Mouse (Mus musculus): ENCODE results near the gene Irf3. TPM values are rescaled to one million over a fixed set of nuclear protein-coding genes. Genes with fewer than 3 reads are reported as not detected.

Irf3 gene
- 89.5 and 94.4 TPM in 2 replicates for polyA plus RNA-seq (2015; fragmentation: Nextera tagmentation; extraction: Ambion mirVana)

- Histone ChIP-seq H3K27ac (peak within 1 kb of the TSS; percentile 92), H3K36me3 (peaks cover 33% of the 10 kb centered on the region), H3K4me1 (peaks cover 20% of the 10 kb centered on the region), H3K9ac (peak within 1 kb of the TSS; percentile 86), H3K4me3 (replicated peaks) (peak within 1 kb of the TSS; percentile 83), H3K4me2 (peak within 1 kb of the TSS; percentile 83), H3K27me3 (replicated peaks) (no peaks in the 10 kb centered on the region), H3K9me3 (no peaks in the 10 kb centered on the region)
- peak; percentile 91 for ATAC-seq (ENCODE audit: insufficient read depth, low FRiP score, low read depth)
- WGBS, result under 1% methylated on average over 43 of the region's 43 CpGs
Measured at GRCm38 (mm10) chr7:44997231-44997939, at the start of gene Irf3. Irf3 (plus strand) TSS chr7:44997648.

DNA sequence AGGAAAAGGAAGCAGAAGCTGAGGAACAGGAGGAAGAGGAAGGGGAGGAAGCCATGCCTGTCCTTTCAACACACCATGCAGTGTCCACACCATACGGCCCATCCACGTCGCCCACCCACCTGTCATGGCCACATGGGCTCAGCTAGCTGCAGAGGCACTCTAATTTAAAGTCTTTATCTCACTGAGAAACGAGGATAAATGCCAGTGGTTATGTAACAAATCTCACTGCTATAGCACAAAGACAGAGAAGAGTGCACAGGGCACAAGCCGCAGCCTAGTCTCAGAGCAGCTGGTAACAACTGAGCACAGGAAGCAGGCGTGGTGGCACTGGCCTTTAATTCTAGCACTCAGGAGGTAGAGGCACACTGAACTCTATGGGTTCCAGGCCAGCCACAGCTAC lies 47.5 kb upstream of the Irf3 start:
- Histone ChIP-seq H3K27ac (no peak overlapping the region), H3K4me1 (peaks cover 9% of the 10 kb centered on the region; the same call in 1 of the 2 replicates), H3K4me3 (replicated peaks) (no peak overlapping the region), H3K4me2 (no peak overlapping the region), H3K9me3 (no peaks in the 10 kb centered on the region), H3K9ac (no peak overlapping the region), H3K27me3 (replicated peaks) (peaks cover 18% of the 10 kb centered on the region), H3K36me3 (no peaks in the 10 kb centered on the region)
- ATAC-seq (ENCODE audit: insufficient read depth, low FRiP score, low read depth), result no peak
- WGBS, result 73% methylated on average over 6 of the region's 6 CpGs

- no peaks in the 10 kb centered on the region for H3K9me3 ChIP-seq
- under 1% methylated on average over 10 of the region's 10 CpGs for WGBS
- ATAC-seq (ENCODE audit: insufficient read depth, low FRiP score, low read depth), result peak; percentile 81
- H3K4me1 ChIP-seq, result peaks cover 9% of the 10 kb centered on the region; the same call in 1 of the 2 replicates
- no peaks in the 10 kb centered on the region for H3K36me3 ChIP-seq
- peaks cover 18% of the 10 kb centered on the region for H3K27me3 ChIP-seq (replicated peaks)
- H3K27ac ChIP-seq, result peak overlapping the region; percentile 75
- H3K4me2 ChIP-seq, result peak overlapping the region; percentile 95
- H3K4me3 ChIP-seq (replicated peaks), result peak overlapping the region; percentile 57
- H3K9ac ChIP-seq, result peak overlapping the region; percentile 54; the same call in 1 of the 2 replicates
Measured at GRCm38 (mm10) chr7:44951960-44952359, 45.5 kb upstream of the Irf3 start.

DNA sequence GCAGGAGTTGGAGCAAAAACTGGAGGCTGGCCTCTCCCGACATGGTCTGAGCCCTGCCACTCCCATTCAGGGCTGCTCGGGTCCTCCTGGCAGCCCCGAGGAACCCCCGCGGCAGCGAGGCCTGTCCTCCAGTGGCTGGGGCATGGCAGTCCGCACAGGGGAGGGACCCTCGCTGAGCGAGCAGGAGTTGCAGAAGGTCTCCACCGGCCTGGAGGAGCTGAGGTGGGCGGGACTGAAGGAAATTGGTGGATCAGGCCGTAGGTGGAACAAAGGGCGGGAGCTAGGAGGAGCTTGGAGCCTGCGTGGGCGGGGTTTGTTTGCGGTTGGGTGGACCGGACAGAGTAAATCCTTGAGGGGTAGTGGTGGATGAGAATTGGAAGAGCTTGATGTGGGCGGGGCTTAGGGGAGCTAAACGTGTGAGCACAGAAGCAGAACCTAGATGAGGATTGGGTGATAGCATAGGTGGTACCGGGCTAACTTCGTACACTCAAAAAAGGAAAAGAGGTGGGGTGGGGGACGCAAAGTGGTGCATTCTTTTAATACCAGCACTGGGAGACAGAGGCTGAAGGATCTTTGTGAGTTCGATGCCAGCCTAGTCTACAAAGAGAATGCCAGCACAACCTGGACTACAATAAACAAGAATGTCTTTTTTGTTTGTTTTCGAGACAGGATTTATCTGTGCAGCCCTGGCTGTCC lies 44.7 kb upstream of the Irf3 start:
- Histone ChIP-seq H3K4me2 (peak overlapping the region; percentile 95), H3K27me3 (replicated peaks) (peaks cover 18% of the 10 kb centered on the region), H3K36me3 (no peaks in the 10 kb centered on the region), H3K9ac (peak overlapping the region; percentile 54; the same call in 1 of the 2 replicates), H3K4me1 (peaks cover 9% of the 10 kb centered on the region; the same call in 1 of the 2 replicates), H3K9me3 (no peaks in the 10 kb centered on the region), H3K27ac (peak overlapping the region; percentile 75), H3K4me3 (replicated peaks) (peak overlapping the region; percentile 57)
- peak; percentile 91 for ATAC-seq (ENCODE audit: insufficient read depth, low FRiP score, low read depth)
- 6% methylated on average over 24 of the region's 24 CpGs for WGBS

GRCm38 (mm10) chr7:44953561-44953960 lies 43.9 kb upstream of the Irf3 start:
- no peaks in the 10 kb centered on the region for H3K36me3 ChIP-seq
- H3K27me3 ChIP-seq (replicated peaks), result peaks cover 18% of the 10 kb centered on the region
- no peak for ATAC-seq (ENCODE audit: insufficient read depth, low FRiP score, low read depth)
- H3K4me1 ChIP-seq, result peaks cover 9% of the 10 kb centered on the region; the same call in 1 of the 2 replicates
- no peak overlapping the region for H3K4me2 ChIP-seq
- H3K9ac ChIP-seq, result no peak overlapping the region
- 66% methylated on average over 14 of the region's 14 CpGs for WGBS
- no peaks in the 10 kb centered on the region for H3K9me3 ChIP-seq
- H3K4me3 ChIP-seq (replicated peaks), result no peak overlapping the region
- H3K27ac ChIP-seq, result no peak overlapping the region

DNA sequence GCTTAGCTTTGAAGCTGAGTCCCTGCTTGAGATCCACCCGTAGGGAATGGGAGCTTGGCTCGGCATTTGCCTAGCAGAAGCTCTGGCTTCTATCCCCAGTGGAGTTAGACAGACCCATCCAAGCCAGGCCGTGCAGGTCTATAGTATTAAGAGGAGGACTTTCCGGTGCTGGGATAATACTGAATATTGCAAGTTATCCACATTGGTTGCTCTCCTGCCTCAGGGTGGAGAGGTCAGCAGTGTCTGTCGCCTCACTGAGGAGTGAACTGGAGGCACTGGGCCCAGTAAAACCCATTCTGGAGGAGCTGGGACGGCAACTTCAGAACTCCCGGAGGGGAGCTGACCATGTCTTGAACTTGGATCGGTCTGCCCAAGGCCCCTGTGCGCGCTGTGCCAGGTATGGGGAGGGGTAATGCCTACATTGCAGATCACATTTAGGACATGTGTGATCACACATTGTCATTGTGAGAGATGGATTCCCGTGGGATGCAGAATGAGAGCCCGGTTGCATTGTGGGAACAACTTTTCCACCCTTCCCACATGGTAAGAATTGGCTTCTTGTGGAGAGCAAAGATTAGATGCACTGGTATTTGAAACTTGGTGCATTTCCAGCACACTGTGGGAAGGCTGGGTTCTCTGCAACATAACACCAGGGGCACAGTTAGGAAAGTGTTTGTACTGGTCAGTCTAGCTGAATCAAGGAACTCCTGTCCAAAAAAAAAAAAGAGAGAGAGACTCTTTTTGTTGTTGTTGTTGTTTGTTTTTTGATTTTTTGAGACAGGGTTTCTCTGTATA lies 43.2 kb upstream of the Irf3 start:
- H3K9me3 ChIP-seq, result no peaks in the 10 kb centered on the region
- WGBS, result 84% methylated on average over 12 of the region's 12 CpGs
- no peak overlapping the region for H3K27ac ChIP-seq
- H3K4me1 ChIP-seq, result peaks cover 9% of the 10 kb centered on the region; the same call in 1 of the 2 replicates
- no peak for ATAC-seq (ENCODE audit: insufficient read depth, low FRiP score, low read depth)
- H3K9ac ChIP-seq, result no peak overlapping the region
- no peaks in the 10 kb centered on the region for H3K36me3 ChIP-seq
- no peak overlapping the region for H3K4me3 ChIP-seq (replicated peaks)
- H3K4me2 ChIP-seq, result no peak overlapping the region
- peaks cover 18% of the 10 kb centered on the region for H3K27me3 ChIP-seq (replicated peaks)

DNA sequence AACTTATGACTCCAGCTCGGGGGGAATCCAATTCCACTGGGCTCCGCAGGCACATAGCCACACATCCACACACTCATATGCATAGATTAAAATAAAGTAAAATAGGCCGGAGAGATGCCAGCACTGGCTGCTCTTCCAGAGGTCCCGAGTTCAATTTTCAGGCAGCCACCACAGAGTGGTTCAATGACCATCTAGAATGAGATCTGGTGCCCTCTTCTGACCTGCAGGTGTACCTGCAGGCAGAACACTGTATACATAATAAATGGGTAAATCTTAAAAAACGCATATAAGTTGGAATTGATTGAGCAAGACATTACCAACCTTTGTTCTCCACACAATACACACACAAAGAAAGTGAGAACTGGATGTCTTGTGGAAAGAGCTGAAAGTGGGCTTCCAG lies 41.8 kb upstream of the Irf3 start:
- H3K4me1 ChIP-seq, result peaks cover 9% of the 10 kb centered on the region; the same call in 1 of the 2 replicates

DNA sequence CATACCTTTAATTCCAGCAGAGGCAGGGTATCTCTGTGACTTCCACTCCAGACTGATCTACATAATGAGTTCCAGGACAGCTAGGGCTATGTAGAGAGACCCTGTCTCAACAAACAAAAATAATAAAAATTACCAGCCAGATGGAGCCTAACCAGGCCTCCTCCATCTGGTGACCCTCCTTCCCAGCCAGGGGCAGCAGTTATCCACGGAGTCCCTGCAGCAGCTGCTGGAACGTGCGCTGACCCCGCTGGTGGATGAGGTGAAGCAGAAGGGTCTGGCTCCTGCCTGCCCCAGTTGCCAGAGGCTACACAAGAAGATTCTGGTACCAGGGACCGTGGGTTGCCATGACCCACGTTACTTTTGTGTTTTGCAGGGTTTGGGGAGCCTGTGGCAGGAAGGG lies 41.2 kb upstream of the Irf3 start:
- Histone ChIP-seq H3K4me3 (replicated peaks) (no peak overlapping the region), H3K9ac (no peak overlapping the region), H3K27me3 (replicated peaks) (peaks cover 4% of the 10 kb centered on the region; the same call in 1 of the 2 replicates), H3K4me1 (peaks cover 9% of the 10 kb centered on the region; the same call in 1 of the 2 replicates), H3K9me3 (no peaks in the 10 kb centered on the region), H3K36me3 (no peaks in the 10 kb centered on the region), H3K27ac (no peak overlapping the region), H3K4me2 (no peak overlapping the region)
- 65% methylated on average over 6 of the region's 6 CpGs for WGBS
- ATAC-seq (ENCODE audit: insufficient read depth, low FRiP score, low read depth), result no peak

More for the DNA sequence above, 41.8 kb upstream of the Irf3 start:
- no peaks in the 10 kb centered on the region for H3K36me3 ChIP-seq
- peaks cover 11% of the 10 kb centered on the region for H3K27me3 ChIP-seq (replicated peaks)
- H3K9ac ChIP-seq, result no peak overlapping the region
- H3K27ac ChIP-seq, result no peak overlapping the region
- H3K4me3 ChIP-seq (replicated peaks), result no peak overlapping the region
- no peak overlapping the region for H3K4me2 ChIP-seq
- no peaks in the 10 kb centered on the region for H3K9me3 ChIP-seq
- WGBS, result 45% methylated on average over 5 of the region's 5 CpGs
- ATAC-seq (ENCODE audit: insufficient read depth, low FRiP score, low read depth), result no peak

DNA sequence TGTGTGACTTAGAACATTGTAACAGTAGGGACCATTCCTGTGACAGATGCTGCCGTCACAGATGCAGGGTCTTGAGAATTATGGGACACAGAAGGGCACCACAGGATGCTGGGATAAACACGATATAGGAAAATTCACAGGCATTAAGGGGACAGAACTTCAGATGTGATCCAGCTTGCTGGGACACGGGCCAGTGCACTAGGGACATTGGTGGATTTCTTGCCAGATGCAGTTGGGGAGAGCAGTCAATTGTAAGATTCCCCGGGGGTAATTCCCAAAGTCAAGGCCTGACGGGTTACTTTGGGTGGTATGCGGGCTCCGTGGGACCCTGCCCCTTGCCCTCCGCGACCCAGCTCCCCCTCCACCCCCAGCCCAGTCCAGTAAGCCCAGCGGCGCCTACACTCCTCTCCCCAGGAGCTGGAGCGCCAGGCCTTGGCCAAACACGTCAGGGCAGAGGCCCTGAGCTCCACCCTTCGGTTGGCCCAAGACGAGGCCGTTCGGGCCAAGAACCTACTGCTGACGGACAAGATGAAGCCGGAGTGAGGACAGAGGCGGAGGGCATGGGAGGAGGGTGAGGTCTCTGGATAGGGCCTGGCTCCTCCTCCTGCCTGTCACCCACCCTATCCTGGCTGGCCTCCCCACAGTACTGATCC lies 40.1 kb upstream of the Irf3 start:
- H3K4me3 ChIP-seq (replicated peaks), result no peak overlapping the region
- no peak overlapping the region for H3K4me2 ChIP-seq
- no peaks in the 10 kb centered on the region for H3K36me3 ChIP-seq
- H3K27me3 ChIP-seq (replicated peaks), result no peaks in the 10 kb centered on the region
- ATAC-seq (ENCODE audit: insufficient read depth, low FRiP score, low read depth), result no peak
- WGBS, result 73% methylated on average over 20 of the region's 20 CpGs
- 0 out of 2 replicates have a peak, but pooled peaks cover 3% of the 10 kb centered on the region for H3K4me1 ChIP-seq
- H3K27ac ChIP-seq, result no peak overlapping the region
- no peaks in the 10 kb centered on the region for H3K9me3 ChIP-seq
- H3K9ac ChIP-seq, result no peak overlapping the region

- WGBS, result 52% methylated on average over 7 of the region's 7 CpGs
Measured at GRCm38 (mm10) chr7:44958208-44958607, 39.2 kb upstream of the Irf3 start.

GRCm38 (mm10) chr7:44959281-44959680 lies 38.2 kb upstream of the Irf3 start:
- Histone ChIP-seq H3K4me3 (replicated peaks) (no peak overlapping the region), H3K4me1 (no peaks in the 10 kb centered on the region), H3K27ac (no peak overlapping the region), H3K9ac (no peak overlapping the region), H3K27me3 (replicated peaks) (no peaks in the 10 kb centered on the region), H3K9me3 (no peaks in the 10 kb centered on the region), H3K4me2 (no peak overlapping the region), H3K36me3 (no peaks in the 10 kb centered on the region)
- no peak for ATAC-seq (ENCODE audit: insufficient read depth, low FRiP score, low read depth)
- WGBS, result 75% methylated on average over 8 of the region's 8 CpGs

More at GRCm38 (mm10) chr7:44958208-44958607, 39.2 kb upstream of the Irf3 start:
- no peak for ATAC-seq (ENCODE audit: insufficient read depth, low FRiP score, low read depth)
- H3K27me3 ChIP-seq (replicated peaks), result no peaks in the 10 kb centered on the region
- H3K9me3 ChIP-seq, result no peaks in the 10 kb centered on the region
- no peak overlapping the region for H3K27ac ChIP-seq
- no peaks in the 10 kb centered on the region for H3K4me1 ChIP-seq
- no peak overlapping the region for H3K4me3 ChIP-seq (replicated peaks)
- no peak overlapping the region for H3K9ac ChIP-seq
- H3K36me3 ChIP-seq, result no peaks in the 10 kb centered on the region
- H3K4me2 ChIP-seq, result no peak overlapping the region

All from stomach, embryonic 15.5 days (tissue).